Mouse (Mus musculus): ENCODE results near the gene Dlx4.

- no peak for TF ChIP-seq CTCF (IDR thresholded peaks at IDR 0.05)
- TF ChIP-seq EP300 (IDR thresholded peaks at IDR 0.05) = no peak
These were observed 15.3 kb downstream of the Dlx4 start for GRCm38 (mm10) chr11:95130668-95131252.

Measured in lung, postnatal 0 days (tissue).